10 mouse cellular contexts compared by ENCODE assay signal in genomic region chr11:117596201-117596600, GRCm38 (mm10). TPM values are rescaled to one million over a fixed set of nuclear protein-coding genes. Genes with fewer than 3 reads are reported as not detected.
DNase-seq lines count a peak whose midpoint lies in the region; ATAC-seq and TF ChIP-seq lines count a peak whose summit lies in the region.
"Had no signal": no experiment of that assay in that cellular context is flagged by ENCODE, and none has a peak within 500 bp of the region (broad histone marks: within the 10 kb centered on the region; RNA-seq: fewer than 3 reads in every experiment).

No protein-coding gene starts in this region.

- no peak overlapping the region for H3K27ac ChIP-seq in hindbrain, postnatal 0 days
- H3K27ac ChIP-seq in hindbrain, embryonic 10.5 days: no peak overlapping the region
- no peak overlapping the region for H3K27ac ChIP-seq in forebrain, embryonic 10.5 days

- TF ChIP-seq CTCF in hindbrain, postnatal 0 days (IDR thresholded peaks at IDR 0.05; ENCODE audit: low read depth): peak; percentile 55

- H3K4me2 ChIP-seq in hindbrain, postnatal 0 days (ENCODE audit: low read depth, low read length): no peak overlapping the region

- peaks cover 33% of the 10 kb centered on the region; the same call in 1 of the 2 replicates for H3K4me1 ChIP-seq in hindbrain, postnatal 0 days (ENCODE audit: insufficient read depth, low read length)
- H3K4me1 ChIP-seq in hindbrain, embryonic 10.5 days (replicated peaks): peaks cover 53% of the 10 kb centered on the region
- H3K4me1 ChIP-seq in forebrain, embryonic 10.5 days: peaks cover 50% of the 10 kb centered on the region

- peaks cover 6% of the 10 kb centered on the region; the same call in 1 of the 2 replicates for H3K27me3 ChIP-seq in hindbrain, postnatal 0 days (ENCODE audit: insufficient read depth, low read length)
- H3K27me3 ChIP-seq in hindbrain, embryonic 10.5 days (ENCODE audit: insufficient read depth, poor library complexity, severe bottlenecking): peaks cover 71% of the 10 kb centered on the region
- H3K27me3 ChIP-seq in forebrain, embryonic 10.5 days (ENCODE audit: poor library complexity, severe bottlenecking): peaks cover 67% of the 10 kb centered on the region

- no peaks in the 10 kb centered on the region for H3K9me3 ChIP-seq in hindbrain, postnatal 0 days (ENCODE audit: low read length)
- H3K9me3 ChIP-seq in hindbrain, embryonic 10.5 days: no peaks in the 10 kb centered on the region
- no peaks in the 10 kb centered on the region for H3K9me3 ChIP-seq in forebrain, embryonic 10.5 days
- H3K9me3 ChIP-seq: megakaryocyte, embryonic 14.5 days had no signal

- no peak overlapping the region for H3K9ac ChIP-seq in hindbrain, postnatal 0 days (replicated peaks; ENCODE audit: low read length)

- 38% methylated on average over 6 of the region's 6 CpGs for WGBS in hindbrain, postnatal 0 days
- WGBS in hindbrain, embryonic 10.5 days: 81% methylated on average over 6 of the region's 6 CpGs
- WGBS in forebrain, embryonic 10.5 days: 73% methylated on average over 6 of the region's 6 CpGs

- H3K36me3 ChIP-seq in hindbrain, postnatal 0 days (ENCODE audit: insufficient read depth, low read length): no peaks in the 10 kb centered on the region
- H3K36me3 ChIP-seq in hindbrain, embryonic 10.5 days: no peaks in the 10 kb centered on the region
- H3K36me3 ChIP-seq in forebrain, embryonic 10.5 days (replicated peaks): no peaks in the 10 kb centered on the region

- DNase-seq in hindbrain, postnatal 0 days (ENCODE audit: low spot score): peak; percentile 75
- no peak for DNase-seq in hindbrain, embryonic 10.5 days (ENCODE audit: low spot score)
- DNase-seq in Muller cell, postnatal 12 days (ENCODE audit: inconsistent ontology term): peak; percentile 81
- DNase-seq in cerebellum, adult 8-10 months: peak; percentile 84
- peak; percentile 71 for DNase-seq in heart, adult 8-10 months (ENCODE audit: low spot score)
- no peak for DNase-seq in spleen, postnatal 4 days (ENCODE audit: low spot score in 2 of 2)
- no peak for DNase-seq in left cerebral cortex, adult 9 months (ENCODE audit: low spot score in 2 of 2)
- no peak for DNase-seq in forebrain, embryonic 10.5 days (ENCODE audit: extremely low spot score, low spot score)
- DNase-seq: layer of hippocampus, postnatal 36 days had no signal

- no peak overlapping the region for H3K4me3 ChIP-seq in hindbrain, postnatal 0 days (ENCODE audit: low read length)
- no peak overlapping the region for H3K4me3 ChIP-seq in hindbrain, embryonic 10.5 days
- H3K4me3 ChIP-seq in forebrain, embryonic 10.5 days: no peak overlapping the region

- ATAC-seq in hindbrain, postnatal 0 days: 0 out of 2 replicates have a peak, but pooled peaks have one; percentile 24

RNA-seq across cellular contexts. Expression of gene Tnrc6c, which starts 57.9 kb away (rescaled TPM):
- 56.4 and 64.9 TPM in 2 replicates for total RNA-seq in hindbrain, postnatal 0 days (2014; rRNA removed)
- 18.3 and 19.7 TPM in 2 replicates for polyA plus RNA-seq in hindbrain, postnatal 0 days (2015; fragmentation: Nextera tagmentation; extraction: Ambion mirVana)
- polyA plus RNA-seq in hindbrain, embryonic 10.5 days (2016; fragmentation: Nextera tagmentation; extraction: Ambion mirVana): 11.1 and 14.4 TPM in 2 replicates
- total RNA-seq in heart, adult 8-10 months (2022): 10 to 100 TPM; 27.0 to 32.1 (median 29.7) TPM
- 11.3 and 12.0 TPM in 2 replicates for polyA plus RNA-seq in forebrain, embryonic 10.5 days (2016; fragmentation: Nextera tagmentation; extraction: Ambion mirVana)

Comparison
In these comparisons a context has a peak if more than half of its experiments do, and no peak if none do; other contexts are left out.
1. DNase-seq: peak in hindbrain, postnatal 0 days (single experiment), Muller cell, postnatal 12 days (single experiment), cerebellum, adult 8-10 months (single experiment) and heart, adult 8-10 months (single experiment); none in hindbrain, embryonic 10.5 days (single experiment), spleen, postnatal 4 days (0 of 2), left cerebral cortex, adult 9 months (0 of 2) and forebrain, embryonic 10.5 days (single experiment).